Mouse (Mus musculus): ENCODE results near the gene Nck2.

The Nck2 gene

GRCm38 (mm10) chr1:43444531-43444930, at the start of gene Nck2:
Gene Nck2 (plus strand): TSS chr1:43444579.
- DNase-seq (ENCODE audit: low read depth): no peak

- no peak for DNase-seq (ENCODE audit: low read depth)
Measured at GRCm38 (mm10) chr1:43395040-43395439, 49.3 kb upstream of the Nck2 start.

GRCm38 (mm10) chr1:43395799-43396198, 48.6 kb upstream of the Nck2 start:
- DNase-seq (ENCODE audit: low read depth): no peak

GRCm38 (mm10) chr1:43396522-43396921, 47.9 kb upstream of the Nck2 start:
- DNase-seq (ENCODE audit: low read depth): no peak

- DNase-seq (ENCODE audit: low read depth): no peak
Measured at GRCm38 (mm10) chr1:43397096-43397495, 47.3 kb upstream of the Nck2 start.

GRCm38 (mm10) chr1:43398738-43399601, 45.4 kb upstream of the Nck2 start:
- no peak for DNase-seq (ENCODE audit: low read depth)

- no peak for DNase-seq (ENCODE audit: low read depth)
Measured at GRCm38 (mm10) chr1:43399602-43400216, 44.7 kb upstream of the Nck2 start.

GRCm38 (mm10) chr1:43400655-43401054, 43.7 kb upstream of the Nck2 start:
- DNase-seq (ENCODE audit: low read depth): no peak

GRCm38 (mm10) chr1:43403341-43403740, 41.0 kb upstream of the Nck2 start:
- peak; percentile 28 for DNase-seq (ENCODE audit: low read depth)

- DNase-seq (ENCODE audit: low read depth): peak; percentile 33
Measured at GRCm38 (mm10) chr1:43404693-43405678, 39.4 kb upstream of the Nck2 start.

- DNase-seq (ENCODE audit: low read depth): no peak
Measured at GRCm38 (mm10) chr1:43409019-43409418, 35.4 kb upstream of the Nck2 start.

- DNase-seq (ENCODE audit: low read depth): peak; percentile 10
Measured at GRCm38 (mm10) chr1:43412825-43413224, 31.6 kb upstream of the Nck2 start.

GRCm38 (mm10) chr1:43413298-43413697, 31.1 kb upstream of the Nck2 start:
- no peak for DNase-seq (ENCODE audit: low read depth)

GRCm38 (mm10) chr1:43413749-43414148, 30.6 kb upstream of the Nck2 start:
- DNase-seq (ENCODE audit: low read depth): no peak

GRCm38 (mm10) chr1:43414228-43414627, 30.2 kb upstream of the Nck2 start:
- DNase-seq (ENCODE audit: low read depth): no peak

- DNase-seq (ENCODE audit: low read depth): no peak
Measured at GRCm38 (mm10) chr1:43414971-43415370, 29.4 kb upstream of the Nck2 start.

GRCm38 (mm10) chr1:43422969-43423748, 21.2 kb upstream of the Nck2 start:
- no peak for DNase-seq (ENCODE audit: low read depth)

- no peak for DNase-seq (ENCODE audit: low read depth)
Measured at GRCm38 (mm10) chr1:43426526-43426925, 17.9 kb upstream of the Nck2 start.

- DNase-seq (ENCODE audit: low read depth): no peak
Measured at GRCm38 (mm10) chr1:43426993-43427535, 17.3 kb upstream of the Nck2 start.

- no peak for DNase-seq (ENCODE audit: low read depth)
Measured at GRCm38 (mm10) chr1:43429924-43430876, 14.2 kb upstream of the Nck2 start.
